Mouse (Mus musculus): ENCODE data around the gene Kcna2.

Gene Kcna2

GRCm38 (mm10) chr3:107100811-107101455 lies at the start of gene Kcna2:
TSS of gene Kcna2 (plus strand) at chr3:107101146.
- peak; percentile 53 for DNase-seq

- DNase-seq, result no peak
Measured at GRCm38 (mm10) chr3:107061468-107061867, 39.5 kb upstream of the Kcna2 start.

DNA sequence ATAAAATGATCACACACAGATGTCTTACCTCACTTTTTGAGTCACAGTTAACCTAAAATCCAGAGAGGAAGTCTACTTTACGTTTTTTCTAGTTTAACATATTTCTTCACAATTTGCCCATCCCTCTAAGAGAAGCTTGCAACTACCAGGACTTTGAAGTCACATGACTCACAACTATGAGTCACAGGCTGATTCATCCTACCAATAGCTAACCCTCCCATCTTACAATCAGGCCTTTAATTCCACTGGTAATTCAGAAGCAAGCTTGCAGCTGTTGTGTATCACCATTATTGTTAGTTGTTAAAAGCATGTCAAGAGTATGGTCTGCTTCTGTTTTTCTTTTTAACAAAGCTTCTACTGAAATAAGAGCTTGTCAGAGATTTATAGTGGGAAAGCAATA lies 38.2 kb upstream of the Kcna2 start:
- no peak for DNase-seq

DNA sequence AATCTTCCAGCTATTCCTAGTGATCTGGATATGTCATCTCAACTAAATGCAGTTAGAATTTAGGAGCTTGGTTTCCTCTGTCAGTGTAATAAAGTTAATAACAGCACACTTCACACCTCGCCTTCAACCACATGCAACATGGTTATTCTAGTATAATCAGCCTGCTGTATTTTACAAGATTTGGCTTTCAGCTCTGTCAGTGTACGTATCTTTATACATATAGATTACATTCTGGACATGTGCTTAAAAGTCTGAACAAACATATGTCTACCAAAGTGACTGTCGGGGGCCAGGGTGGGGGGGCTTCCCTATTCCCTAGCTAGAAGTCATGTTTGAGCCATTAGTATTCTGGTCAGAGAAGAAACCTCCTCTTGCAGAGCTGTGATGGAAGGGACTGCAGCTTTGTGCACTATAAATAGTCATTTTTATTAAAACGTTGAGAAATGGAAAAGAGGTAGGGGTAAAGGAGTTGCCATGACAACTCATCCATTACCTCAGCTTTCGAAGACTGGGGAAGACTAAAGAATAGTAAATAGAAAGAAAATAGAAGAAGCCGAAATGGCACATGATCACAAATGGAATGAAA lies 35.3 kb upstream of the Kcna2 start:
- no peak for DNase-seq

DNA sequence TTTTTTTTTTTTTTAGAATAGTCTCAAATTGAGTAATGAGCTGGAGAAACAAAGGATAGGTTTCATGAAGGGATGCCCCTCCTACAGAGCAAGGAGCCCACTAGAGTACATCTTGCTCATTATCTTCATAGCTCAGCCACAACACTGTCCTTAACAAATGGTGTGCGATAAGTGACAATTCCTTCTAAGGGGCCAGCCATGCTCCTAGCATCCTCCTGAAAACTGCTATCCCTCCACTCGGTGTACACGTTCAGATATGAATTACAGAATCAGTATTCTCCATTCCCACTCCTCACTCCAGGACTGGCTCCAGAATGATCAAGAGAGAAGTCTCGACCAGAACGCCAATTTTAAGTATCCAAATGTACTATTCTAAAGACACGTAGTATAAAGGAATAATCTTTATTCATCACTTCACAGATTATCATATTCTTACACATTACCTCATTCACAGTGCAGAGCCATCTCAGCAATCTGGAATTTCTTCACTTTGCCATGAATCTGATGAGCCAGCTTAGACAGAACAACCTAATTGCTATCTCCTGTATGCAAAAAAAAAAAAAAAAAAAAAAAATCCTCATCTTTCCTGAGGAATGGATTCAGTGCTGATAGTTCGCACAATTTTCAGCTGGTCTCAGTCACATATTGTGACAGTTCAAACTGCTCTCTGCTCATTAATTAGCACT lies 34.6 kb upstream of the Kcna2 start:
- DNase-seq, result no peak

- no peak for DNase-seq
Measured at GRCm38 (mm10) chr3:107067245-107067644, 33.7 kb upstream of the Kcna2 start.

- DNase-seq, result no peak
Measured at GRCm38 (mm10) chr3:107073863-107074262, 27.1 kb upstream of the Kcna2 start.

- no peak for DNase-seq
Measured at GRCm38 (mm10) chr3:107075705-107076104, 25.2 kb upstream of the Kcna2 start.

DNA sequence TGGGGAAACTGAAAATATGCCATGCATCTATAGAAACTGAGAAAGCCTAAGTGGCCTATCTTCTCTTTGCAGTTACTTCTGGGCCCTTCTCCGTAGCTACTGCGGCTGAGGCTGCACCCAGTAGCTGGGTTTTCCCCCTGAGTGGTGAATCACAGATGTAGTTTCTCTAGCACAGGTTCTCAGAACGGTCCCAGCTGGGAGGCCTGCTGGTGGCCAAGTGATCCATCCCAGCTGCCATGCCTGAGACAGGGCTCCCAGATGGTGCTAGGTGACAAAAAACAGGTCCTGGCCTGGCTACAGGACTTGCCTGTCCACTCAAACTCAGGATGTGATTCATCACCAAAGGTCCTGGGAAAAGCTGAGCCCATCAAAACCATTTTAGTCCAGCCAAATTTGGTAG lies 24.3 kb upstream of the Kcna2 start:
- DNase-seq, result no peak

DNA sequence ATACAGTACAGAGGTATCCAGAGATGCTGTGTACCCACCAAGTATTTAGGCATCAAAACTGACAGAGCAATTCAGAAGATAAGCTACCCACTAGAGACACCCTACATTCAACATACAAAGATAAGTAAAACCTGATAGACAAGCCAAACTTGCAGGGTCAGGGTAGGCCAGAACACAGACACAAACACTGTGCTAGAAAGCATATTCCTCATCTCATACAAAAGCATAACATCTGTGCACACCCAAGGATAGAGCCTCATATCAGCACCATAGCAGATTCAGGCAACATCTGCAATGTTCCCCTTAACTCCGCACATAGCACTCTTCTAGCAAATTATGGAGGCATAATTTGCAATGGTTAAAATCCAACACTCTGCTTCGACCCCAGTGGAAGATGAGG lies 23.8 kb upstream of the Kcna2 start:
- no peak for DNase-seq

GRCm38 (mm10) chr3:107080803-107081202 lies 20.1 kb upstream of the Kcna2 start:
- DNase-seq, result no peak

DNA sequence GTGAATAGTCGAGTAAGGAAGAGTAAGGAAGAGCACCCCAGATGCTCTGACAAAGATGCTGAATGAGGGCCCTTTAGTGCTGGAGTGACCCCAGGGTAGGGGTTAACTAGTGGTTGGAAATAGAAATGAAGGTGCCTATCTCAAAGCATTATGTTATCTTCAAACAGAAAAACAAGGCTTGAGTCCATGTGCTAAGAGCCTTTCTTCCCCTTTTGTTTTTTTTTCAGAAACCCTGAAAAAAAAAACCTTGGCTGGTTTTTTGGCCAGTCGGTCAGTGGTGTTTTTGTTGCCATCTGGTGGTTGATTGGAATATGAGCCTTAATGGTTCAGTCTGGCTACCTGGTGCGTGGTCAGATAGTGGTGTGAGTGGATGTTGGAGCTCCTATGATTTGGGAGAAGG lies 19.7 kb upstream of the Kcna2 start:
- no peak for DNase-seq

DNA sequence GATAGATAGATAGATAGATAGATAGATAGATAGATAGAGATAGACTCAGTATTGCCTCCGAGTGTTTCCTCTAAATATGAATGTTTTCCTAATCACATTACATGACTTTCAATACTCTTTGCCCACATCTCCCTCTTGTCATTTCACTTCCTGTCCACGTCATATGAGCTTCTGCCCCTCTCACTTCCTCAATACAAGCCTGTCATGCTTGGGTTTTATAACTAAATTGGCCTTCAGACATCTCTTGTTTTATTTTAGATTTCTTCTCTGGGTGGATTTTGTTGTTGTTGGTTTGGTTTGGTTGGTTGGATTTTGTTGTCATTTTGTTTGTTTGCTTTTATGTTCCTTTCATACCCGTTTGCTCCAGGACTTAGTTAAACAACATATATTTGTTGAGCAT lies 16.4 kb upstream of the Kcna2 start:
- no peak for DNase-seq

- DNase-seq, result no peak
Measured at GRCm38 (mm10) chr3:107087410-107087809, 13.5 kb upstream of the Kcna2 start.

- DNase-seq, result no peak
Measured at GRCm38 (mm10) chr3:107088820-107089219, 12.1 kb upstream of the Kcna2 start.

GRCm38 (mm10) chr3:107089475-107089874 lies 11.5 kb upstream of the Kcna2 start:
- DNase-seq, result no peak

DNA sequence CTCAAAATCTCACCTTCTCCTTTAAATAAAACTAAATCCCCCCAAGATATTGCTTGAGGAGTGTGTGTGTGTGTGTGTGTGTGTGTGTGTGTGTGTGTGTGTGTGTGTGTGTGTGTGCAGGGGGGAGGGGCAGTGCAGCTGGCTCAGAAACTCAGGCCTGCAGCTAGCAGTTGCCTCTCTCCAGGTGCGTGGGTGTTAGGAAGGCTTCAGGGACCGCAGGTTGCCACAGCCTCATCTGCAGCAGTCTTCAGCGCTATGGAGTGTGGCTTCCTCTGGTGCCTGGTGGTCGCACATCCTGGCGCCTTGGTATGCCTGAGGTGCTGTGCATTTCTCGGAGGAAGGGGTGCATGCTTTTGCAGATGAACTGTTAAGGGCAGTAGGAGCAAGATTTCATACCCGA lies 10.9 kb upstream of the Kcna2 start:
- no peak for DNase-seq

DNA sequence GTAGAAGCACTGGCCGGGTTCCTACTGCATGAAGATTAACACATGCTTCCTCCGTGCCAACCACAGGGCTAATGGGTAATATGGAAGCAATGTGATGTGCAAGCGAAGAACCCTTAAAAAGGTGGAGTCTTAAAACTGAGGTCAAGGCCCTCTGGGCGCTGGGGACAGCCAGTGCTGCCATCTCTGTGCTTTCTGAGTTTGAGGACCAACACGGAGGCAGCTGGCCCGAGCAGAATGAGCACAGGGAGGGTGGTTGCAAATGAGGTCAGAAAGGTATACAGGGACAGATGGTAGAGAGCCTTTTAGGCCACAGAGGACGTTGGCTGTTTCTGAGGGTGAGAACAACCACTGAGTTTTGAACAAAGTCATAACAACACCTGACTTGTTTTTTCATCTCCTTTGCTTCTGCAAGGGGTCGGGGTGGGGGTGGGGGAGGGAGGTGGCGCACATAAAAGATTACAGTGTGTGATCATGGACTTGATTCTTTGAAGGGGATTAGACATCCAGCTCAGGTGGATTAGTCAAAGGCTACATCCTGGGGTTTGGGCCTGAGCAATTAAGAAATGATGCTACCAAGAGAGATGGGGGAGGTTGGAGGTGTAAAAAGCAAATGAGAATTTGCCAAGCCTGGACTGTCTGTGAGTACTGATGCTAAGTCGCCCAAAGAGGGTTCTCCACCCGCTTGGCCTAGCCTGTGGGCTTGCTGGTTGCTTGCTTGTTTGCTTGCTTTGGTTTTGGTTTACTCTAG lies 10.4 kb upstream of the Kcna2 start:
- peak; percentile 71 for DNase-seq

GRCm38 (mm10) chr3:107094028-107094427 lies 6.9 kb upstream of the Kcna2 start:
- peak; percentile 69 for DNase-seq

DNA sequence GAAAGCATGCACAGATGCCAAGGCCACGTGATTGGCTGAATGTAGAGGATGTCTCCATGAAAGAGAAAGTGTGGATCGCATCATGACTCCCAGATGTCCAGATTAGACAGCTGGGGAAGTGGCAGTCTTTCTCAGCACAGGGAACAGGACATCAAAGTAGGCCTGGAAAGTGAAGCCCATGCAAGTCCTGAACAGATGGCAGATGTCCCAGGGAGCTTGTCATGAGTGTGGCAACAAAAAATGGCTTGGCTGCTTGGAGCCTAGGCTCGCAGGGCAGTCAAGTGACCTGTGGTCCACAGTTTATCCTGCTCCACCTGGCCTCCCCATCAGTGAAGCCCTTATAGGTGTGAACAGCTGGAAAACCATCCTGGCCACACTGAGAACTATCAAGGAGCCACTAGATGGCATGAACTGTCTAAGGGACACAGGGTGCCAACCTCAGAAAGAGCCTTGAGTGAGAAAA lies 4.6 kb upstream of the Kcna2 start:
- DNase-seq, result no peak

DNA sequence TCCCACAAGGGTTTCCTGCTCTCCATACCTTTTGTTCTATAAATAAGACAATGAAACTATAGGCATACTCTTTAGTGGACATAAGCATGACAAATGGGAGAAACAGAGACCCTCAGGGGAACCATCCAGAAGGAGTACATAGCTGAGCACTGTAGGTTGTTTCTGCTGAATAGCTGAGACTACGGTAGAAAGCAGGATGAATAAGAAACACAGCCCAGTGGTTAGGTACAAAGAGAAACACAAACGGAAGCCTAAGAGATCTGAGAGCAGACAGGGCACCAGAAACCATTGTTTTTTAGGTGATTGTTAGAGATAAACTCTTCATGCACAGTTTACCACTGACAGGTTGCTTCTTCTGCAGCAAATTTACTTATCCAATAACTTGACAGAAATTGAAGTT lies 1.1 kb upstream of the Kcna2 start:
- DNase-seq, result no peak

- DNase-seq, result peak; percentile 88
Measured at GRCm38 (mm10) chr3:107101456-107101786, 475 bp downstream of the Kcna2 start.

DNA sequence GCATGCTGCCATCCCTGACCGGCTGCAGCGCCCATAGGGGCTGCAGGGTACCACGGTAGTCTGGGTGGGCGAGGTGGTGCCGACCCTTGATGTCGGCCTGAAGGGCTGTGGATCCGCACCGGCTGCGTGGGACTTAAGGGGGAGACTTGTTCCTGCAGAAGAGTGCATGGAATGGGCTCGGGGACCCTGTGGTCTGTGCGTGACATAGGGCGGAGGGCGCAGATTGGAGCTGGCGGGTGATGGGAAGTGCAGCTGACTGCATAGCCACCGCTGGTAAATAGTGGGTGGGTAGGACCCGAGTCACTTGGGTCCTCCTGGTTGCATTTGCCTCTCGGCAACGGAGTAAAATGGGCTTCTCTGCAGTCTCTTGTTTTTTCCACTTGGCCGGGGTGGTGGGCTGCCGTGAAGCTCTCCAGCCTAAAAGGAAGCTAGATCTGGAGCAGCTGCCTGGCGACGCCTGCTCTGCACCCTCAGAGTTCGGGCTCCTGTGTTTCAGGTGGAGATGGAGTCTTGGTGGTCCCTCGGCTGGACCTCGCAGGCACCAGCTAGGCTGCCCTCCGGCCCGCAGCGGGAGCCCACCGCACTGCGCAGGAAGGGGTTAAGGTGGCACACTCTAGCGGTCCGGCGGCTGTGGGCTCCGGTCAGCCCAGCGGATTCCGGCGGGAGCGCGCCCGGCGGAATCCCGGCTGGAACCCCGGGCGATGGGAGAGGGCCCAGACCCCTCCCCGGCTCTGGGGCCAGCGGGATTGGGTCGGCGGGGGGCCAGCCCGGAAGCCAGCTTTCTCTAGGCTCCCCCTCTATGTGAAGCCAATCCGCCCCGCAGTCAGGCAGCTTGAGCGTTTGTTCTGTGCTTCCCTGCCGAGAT lies 1.1 kb downstream of the Kcna2 start:
- DNase-seq, result peak; percentile 49
